Mouse (Mus musculus) cortical plate, adult 2 months (tissue): ENCODE results near the gene Dqx1.

Experiments used
- CTCF ChIP-seq: fragments of 200-500 bp; IDR thresholded peaks from 2 replicates; pipeline ENCODE4 v1.5.1; 2011; ENCODE audit warnings: mild to moderate bottlenecking, control low read depth, low read length; ENCODE audit not compliant: insufficient read depth; ENCODE audit errors: extremely low read depth
- POLR2A ChIP-seq: fragments of 200-500 bp; IDR thresholded peaks from 2 replicates; pipeline ENCODE4 v1.6.1; 2011; ENCODE audit warnings: mild to moderate bottlenecking, low read length, control low read depth; ENCODE audit not compliant: insufficient read depth; ENCODE audit errors: extremely low read depth

DNA sequence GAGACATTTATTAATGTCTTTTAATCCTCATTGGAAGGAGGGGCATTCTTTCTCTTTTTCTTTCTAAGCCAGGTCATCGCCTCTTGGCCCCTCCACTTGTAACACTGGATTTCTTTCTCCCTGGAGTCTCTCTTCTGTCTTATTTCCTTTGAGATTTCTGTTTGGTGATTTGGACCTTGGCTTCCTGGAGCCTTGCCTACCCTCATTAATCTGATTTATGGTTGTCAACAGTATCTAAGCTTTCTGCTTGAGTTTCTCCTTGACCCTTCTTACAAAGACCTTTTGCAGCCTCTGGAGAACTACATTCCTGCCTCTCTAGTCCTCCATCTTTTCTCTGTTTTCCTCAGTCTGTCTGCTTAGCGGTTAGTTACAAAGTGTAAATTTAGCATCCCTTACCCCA, 40.8 kb downstream of the Dqx1 start:
- TF ChIP-seq CTCF (no peak), POLR2A (no peak)
